Mouse (Mus musculus) G1E (cell line): ENCODE data around the gene Mllt3. TPM values are rescaled to one million over a fixed set of nuclear protein-coding genes. Genes with fewer than 3 reads are reported as not detected.

ENCODE experiments used
- ATAC-seq: 2 replicates; pipeline ENCODE4 v1.8.0; 2016; ENCODE audit warnings: mild to moderate bottlenecking; ENCODE audit not compliant: insufficient number of reproducible peaks, poor library complexity, low FRiP score, severe bottlenecking; ENCODE audit errors: extremely low read depth
- DNase-seq: peaks from one replicate; pipeline ENCODE4 v3.0.0; 2012; ENCODE audit warnings: low spot score
- H3K27me3 ChIP-seq: 2 replicates; pipeline ENCODE4 v1.6.1; 2012; ENCODE audit warnings: mild to moderate bottlenecking, low read length, inconsistent platforms; ENCODE audit not compliant: insufficient read depth
- H3K36me3 ChIP-seq: replicated peaks from 2 replicates; pipeline ENCODE3; 2012; ENCODE audit warnings: mild to moderate bottlenecking, inconsistent platforms
- H3K4me1 ChIP-seq: 2 replicates; pipeline ENCODE4 v1.6.1; 2012; ENCODE audit warnings: low read depth, low read length, inconsistent platforms, mixed read lengths; ENCODE audit not compliant: insufficient read depth
- H3K4me3 ChIP-seq: 2 replicates; pipeline ENCODE4 v1.5.1; 2012; ENCODE audit warnings: low read depth, mild to moderate bottlenecking, inconsistent platforms, low read length, moderate library complexity, mixed read lengths
- H3K9me3 ChIP-seq: replicated peaks from 2 replicates; pipeline ENCODE4 v1.6.1; 2012; ENCODE audit warnings: inconsistent platforms
- CTCF ChIP-seq: IDR thresholded peaks from 2 replicates; pipeline ENCODE4 v1.5.1; 2012; ENCODE audit warnings: low read depth, low read length, inconsistent platforms, mixed read lengths
- GATA1 ChIP-seq: IDR thresholded peaks from 2 replicates; pipeline ENCODE4 v1.6.1; 2012; ENCODE audit warnings: borderline replicate concordance, low read length, inconsistent platforms, mixed read lengths
- GATA2 ChIP-seq: IDR thresholded peaks from 2 replicates; pipeline ENCODE4 v1.6.1; 2012; ENCODE audit warnings: low read depth, low read length, inconsistent platforms, borderline replicate concordance
- POLR2AphosphoS5 ChIP-seq: IDR thresholded peaks from 2 replicates; pipeline ENCODE4 v1.6.1; 2012; ENCODE audit warnings: low read depth, low read length, inconsistent platforms; ENCODE audit not compliant: insufficient replicate concordance
- TAL1 ChIP-seq: conservative IDR thresholded peaks from 2 replicates; pipeline ENCODE4 v1.6.1; 2012; ENCODE audit warnings: low read depth, low read length, inconsistent platforms, mixed read lengths
- polyA plus RNA-seq: library from polyadenylated mRNA; stranded (reverse); fragments of >175 nt; gene quantifications from 2 replicates; pipeline ENCODE4 v1.2.3, GENCODE M21; 2012
- total RNA-seq, 2 experiments: library from RNA; stranded (forward) in 1 of 2; stranded (reverse) in 1 of 2; fragments of 200-1000 nt in 1 of 2; fragments of >200 nt in 1 of 2; fragmentation: Nextera tagmentation in 1 of 2; gene quantifications; 2 replicates each; pipeline ENCODE4 v1.2.3; 2014 to 2017

Gene Mllt3
- total and polyA plus RNA-seq, 3 experiments, result 10.6 to 123 (median 97.8) TPM

DNA sequence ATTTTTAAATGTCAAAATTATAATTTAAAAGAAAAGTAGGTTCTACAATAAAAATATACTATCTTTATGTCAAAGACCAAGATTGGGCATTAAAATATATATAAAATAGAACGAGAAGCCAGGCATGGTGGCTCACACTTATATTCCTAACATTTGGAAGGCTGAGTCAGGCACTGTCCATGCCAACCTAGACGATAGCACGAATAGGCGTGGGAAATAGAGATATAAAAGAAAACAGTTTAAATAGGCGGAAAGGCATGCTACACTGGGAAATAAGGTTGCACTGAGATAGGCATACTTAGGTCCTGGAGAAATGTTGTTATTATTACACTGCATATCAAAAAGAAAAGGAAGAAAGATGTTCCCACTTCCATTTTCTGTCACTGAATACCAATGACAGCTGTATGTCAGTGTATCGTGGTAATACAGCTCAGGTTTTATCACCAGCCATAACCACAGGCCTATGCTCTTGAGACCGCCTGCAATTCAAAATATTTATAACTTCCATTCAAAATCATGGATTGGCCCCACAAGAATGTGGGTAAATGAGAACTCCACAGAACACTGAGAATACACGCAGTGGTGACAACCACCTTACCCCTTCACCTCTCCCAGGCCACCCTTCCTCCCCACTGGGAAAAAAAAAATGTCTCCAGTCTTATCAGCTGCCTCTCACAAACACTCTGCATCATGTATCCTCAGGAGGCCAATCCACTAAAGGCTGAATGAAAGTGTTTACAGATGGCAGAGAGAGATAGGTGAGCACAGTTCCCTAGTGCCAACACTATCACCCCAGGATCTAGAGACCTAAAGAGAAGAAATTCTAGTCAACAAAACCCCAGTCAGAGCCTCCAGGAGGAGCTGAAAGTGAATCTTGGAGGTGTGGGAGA, 102.6 kb downstream of the Mllt3 start:
- no peaks in the 10 kb centered on the region for H3K27me3 ChIP-seq
- DNase-seq (peak; percentile 36), ATAC-seq (peak; percentile 95)
- H3K9me3 ChIP-seq, result no peaks in the 10 kb centered on the region
- peaks cover 34% of the 10 kb centered on the region for H3K4me1 ChIP-seq
- H3K36me3 ChIP-seq, result peaks cover 8% of the 10 kb centered on the region
- peak overlapping the region; percentile 8; the same call in 1 of the 2 replicates for H3K4me3 ChIP-seq
- peak; percentile 69 for TF ChIP-seq TAL1
- TF ChIP-seq GATA2, result no peak

DNA sequence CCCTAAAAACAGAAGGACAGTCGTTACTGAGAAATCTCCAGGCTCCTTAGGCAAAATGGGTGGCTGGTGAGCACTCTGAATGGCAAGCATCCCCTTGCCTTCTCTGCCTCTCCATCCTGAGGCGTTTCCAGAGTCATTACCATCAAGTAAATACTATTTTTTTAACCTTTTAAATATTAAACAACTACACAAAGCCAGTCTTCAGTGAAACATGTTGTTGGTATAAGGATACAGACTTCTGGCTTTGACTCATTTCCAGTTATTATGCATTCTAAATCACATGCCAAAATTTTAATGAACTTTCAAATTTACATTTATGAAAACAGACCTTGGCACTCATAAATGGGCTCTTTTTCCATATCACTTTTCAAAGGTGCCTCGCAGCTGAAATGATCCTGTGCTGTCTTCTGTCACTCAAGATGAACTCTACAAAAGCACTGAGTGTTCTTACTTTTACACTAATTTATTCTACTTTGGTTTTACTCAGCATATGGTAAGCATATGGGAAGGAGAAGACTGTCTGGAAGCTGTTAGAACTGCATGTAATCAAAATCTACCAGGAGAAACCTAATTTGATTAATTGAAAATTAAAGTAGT, 104.5 kb downstream of the Mllt3 start:
- no peak for TF ChIP-seq CTCF
- TF ChIP-seq TAL1, result no peak
- TF ChIP-seq POLR2AphosphoS5, result no peak
- TF ChIP-seq GATA2, result no peak
- no peak for TF ChIP-seq GATA1
- no peak for DNase-seq
- no peak for ATAC-seq

GRCm38 (mm10) chr4:87927354-87927753, 105.8 kb downstream of the Mllt3 start:
- ATAC-seq (no peak), DNase-seq (no peak)
- H3K27me3 ChIP-seq, result no peaks in the 10 kb centered on the region
- TF ChIP-seq POLR2AphosphoS5, result no peak
- TF ChIP-seq CTCF, result no peak
- no peak for TF ChIP-seq GATA2
- TF ChIP-seq TAL1, result no peak
- no peak for TF ChIP-seq GATA1
- H3K9me3 ChIP-seq, result no peaks in the 10 kb centered on the region
- peaks cover 31% of the 10 kb centered on the region for H3K4me1 ChIP-seq
- H3K4me3 ChIP-seq, result no peak overlapping the region
- H3K36me3 ChIP-seq, result peaks cover 12% of the 10 kb centered on the region

More for the DNA sequence above, 104.5 kb downstream of the Mllt3 start:
- Histone ChIP-seq H3K36me3 (peaks cover 8% of the 10 kb centered on the region), H3K9me3 (no peaks in the 10 kb centered on the region), H3K27me3 (no peaks in the 10 kb centered on the region), H3K4me1 (peaks cover 33% of the 10 kb centered on the region), H3K4me3 (no peak overlapping the region)

DNA sequence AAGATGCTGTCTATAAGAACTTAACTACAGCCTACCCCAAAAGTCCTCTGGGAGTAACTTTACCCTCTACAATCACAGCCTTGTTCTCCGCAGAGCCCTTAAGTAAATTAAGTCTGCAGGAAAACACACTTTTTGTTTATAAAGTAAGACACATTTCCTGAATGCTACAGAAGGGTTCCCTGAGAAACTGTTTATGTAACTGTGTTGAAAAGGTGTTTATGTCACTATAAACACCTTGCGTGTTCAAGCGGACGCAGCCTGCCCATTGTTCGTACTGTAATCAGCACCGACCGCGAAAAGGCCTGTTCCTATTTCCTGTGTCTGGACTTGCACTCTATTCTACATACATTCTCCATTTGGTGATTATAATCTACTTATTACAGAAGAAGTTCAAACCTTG, 112.5 kb downstream of the Mllt3 start:
- Histone ChIP-seq H3K9me3 (no peaks in the 10 kb centered on the region), H3K4me1 (peaks cover 10% of the 10 kb centered on the region), H3K4me3 (no peak overlapping the region), H3K27me3 (no peaks in the 10 kb centered on the region), H3K36me3 (peaks cover 4% of the 10 kb centered on the region)
- TF ChIP-seq POLR2AphosphoS5, result no peak
- TF ChIP-seq GATA1, result no peak
- no peak for TF ChIP-seq TAL1
- TF ChIP-seq GATA2, result no peak
- TF ChIP-seq CTCF, result no peak
- DNase-seq (no peak), ATAC-seq (no peak)

DNA sequence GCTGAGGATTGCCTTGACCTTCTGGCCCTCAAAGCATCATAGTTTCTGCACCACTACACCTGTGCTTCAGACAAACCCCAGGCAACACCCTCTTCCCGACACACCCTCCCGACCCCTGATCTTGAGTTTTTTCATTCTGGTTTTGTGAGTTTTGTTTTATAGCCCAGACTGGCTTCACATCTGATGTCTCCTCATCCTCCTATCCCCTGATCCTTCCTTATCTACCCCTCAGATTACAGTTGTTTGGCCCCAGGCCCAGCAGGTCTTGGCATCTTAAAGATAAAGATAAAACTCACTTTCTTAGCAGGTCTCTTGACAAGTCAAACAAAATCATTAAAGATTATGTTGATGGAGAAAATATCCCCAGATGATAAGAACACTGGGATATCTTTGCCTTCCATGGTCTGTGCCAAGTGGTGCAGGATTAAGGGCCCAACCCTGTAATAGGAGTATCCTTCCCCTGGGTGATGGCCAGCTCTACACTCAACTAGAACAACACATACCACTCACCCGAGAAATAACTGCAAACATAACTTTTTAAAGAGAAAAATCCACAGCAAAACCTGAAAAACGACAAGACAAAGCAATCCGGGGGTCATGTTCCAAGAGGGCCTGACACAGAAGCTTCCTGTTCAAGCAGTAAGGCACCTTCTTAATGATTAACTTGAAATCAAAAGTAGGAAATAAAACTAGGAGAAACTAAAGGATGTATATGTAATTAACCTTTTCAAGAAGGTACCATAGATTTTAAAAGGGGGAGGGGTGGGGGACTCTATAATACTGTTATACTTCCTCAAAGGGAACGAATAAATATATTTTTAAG, 121.8 kb downstream of the Mllt3 start:
- no peak for TF ChIP-seq TAL1
- TF ChIP-seq CTCF, result no peak
- TF ChIP-seq GATA2, result no peak
- no peak for TF ChIP-seq GATA1
- no peak for TF ChIP-seq POLR2AphosphoS5

DNA sequence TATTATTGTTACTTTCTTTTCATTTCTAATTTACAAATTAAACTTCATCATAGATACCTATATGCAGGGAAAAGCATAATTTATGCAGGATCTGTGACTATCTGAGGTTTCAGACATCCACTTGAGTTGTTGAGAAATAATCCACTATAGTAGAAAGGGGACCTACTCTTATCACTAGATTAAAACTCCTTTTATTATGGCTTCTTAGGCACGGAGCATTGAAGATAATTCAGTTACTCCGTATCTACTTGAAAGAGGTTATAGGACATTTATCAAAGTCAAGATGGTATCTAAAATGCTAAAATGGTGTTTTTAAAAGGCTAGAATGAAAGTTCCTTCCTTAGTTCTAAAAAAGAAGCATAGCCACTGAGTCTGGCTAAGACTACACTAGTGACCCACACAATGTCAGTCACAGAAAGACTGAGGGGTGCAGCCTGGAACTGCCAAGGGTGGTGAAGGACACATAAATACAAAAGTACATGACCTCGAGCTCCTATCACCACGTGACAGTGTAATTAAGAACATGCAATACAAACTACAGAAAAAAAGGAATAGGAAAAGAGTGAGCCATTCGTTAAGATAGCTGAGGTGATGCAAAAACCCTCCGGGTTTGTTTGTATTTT, 127.9 kb downstream of the Mllt3 start:
- no peaks in the 10 kb centered on the region for H3K27me3 ChIP-seq
- DNase-seq, result no peak
- TF ChIP-seq GATA2, result no peak
- TF ChIP-seq CTCF, result no peak
- TF ChIP-seq POLR2AphosphoS5, result no peak
- no peak for TF ChIP-seq GATA1
- TF ChIP-seq TAL1, result no peak
- peak; percentile 28 for ATAC-seq
- H3K4me1 ChIP-seq, result peaks cover 22% of the 10 kb centered on the region
- no peak overlapping the region for H3K4me3 ChIP-seq
- H3K9me3 ChIP-seq, result no peaks in the 10 kb centered on the region
- no peaks in the 10 kb centered on the region for H3K36me3 ChIP-seq

More for the DNA sequence above, 121.8 kb downstream of the Mllt3 start:
- peaks cover 3% of the 10 kb centered on the region for H3K36me3 ChIP-seq
- no peaks in the 10 kb centered on the region for H3K27me3 ChIP-seq
- H3K9me3 ChIP-seq, result no peaks in the 10 kb centered on the region
- DNase-seq, result no peak
- ATAC-seq, result peak; percentile 38
- no peak overlapping the region for H3K4me3 ChIP-seq
- peaks cover 20% of the 10 kb centered on the region for H3K4me1 ChIP-seq
